Mouse (Mus musculus): ENCODE data around the gene Gtf3c2. TPM values are rescaled to one million over a fixed set of nuclear protein-coding genes. Genes with fewer than 3 reads are reported as not detected.

Gtf3c2 gene
- polyA plus RNA-seq, 1 experiment from 2014 or later: 63.6 TPM

- no peaks in the 10 kb centered on the region for H3K27me3 ChIP-seq (ENCODE audit: control insufficient read depth, insufficient read depth, low read depth, low read length)
- no peak overlapping the region for H3K4me3 ChIP-seq (ENCODE audit: low read depth, low read length)
- peaks cover 5% of the 10 kb centered on the region for H3K9me3 ChIP-seq (replicated peaks; ENCODE audit: control insufficient read depth, low read length, poor library complexity, severe bottlenecking)
- H3K9ac ChIP-seq (ENCODE audit: low read depth, low read length): no peak overlapping the region
- 93% methylated on average over 19 of the region's 19 CpGs for WGBS
- H3K4me1 ChIP-seq (ENCODE audit: control insufficient read depth, insufficient read depth, low read length): peaks cover 18% of the 10 kb centered on the region
- no peak for ATAC-seq
- H3K27ac ChIP-seq (ENCODE audit: low read length): no peak overlapping the region
- H3K36me3 ChIP-seq (ENCODE audit: control insufficient read depth, insufficient read depth, low read length): peaks cover 63% of the 10 kb centered on the region
- no peak overlapping the region for H3K4me2 ChIP-seq (ENCODE audit: low read length)
Measured at GRCm38 (mm10) chr5:31199321-31199892, 19.5 kb upstream of the Gtf3c2 start.

- Histone ChIP-seq H3K4me1 (ENCODE audit: control insufficient read depth, insufficient read depth, low read length) (peaks cover 24% of the 10 kb centered on the region), H3K9ac (ENCODE audit: low read depth, low read length) (no peak overlapping the region), H3K4me2 (ENCODE audit: low read length) (no peak overlapping the region), H3K27ac (ENCODE audit: low read length) (no peak overlapping the region), H3K27me3 (ENCODE audit: control insufficient read depth, insufficient read depth, low read depth, low read length) (no peaks in the 10 kb centered on the region), H3K4me3 (ENCODE audit: low read depth, low read length) (no peak overlapping the region), H3K36me3 (ENCODE audit: control insufficient read depth, insufficient read depth, low read length) (peaks cover 60% of the 10 kb centered on the region), H3K9me3 (replicated peaks; ENCODE audit: control insufficient read depth, low read length, poor library complexity, severe bottlenecking) (peaks cover 5% of the 10 kb centered on the region)
- ATAC-seq: no peak
- WGBS: 88% methylated on average over 5 of the region's 5 CpGs
Measured at GRCm38 (mm10) chr5:31198616-31199320, 18.8 kb upstream of the Gtf3c2 start.

GRCm38 (mm10) chr5:31198170-31198569, 18.2 kb upstream of the Gtf3c2 start:
- H3K36me3 ChIP-seq (ENCODE audit: control insufficient read depth, insufficient read depth, low read length): peaks cover 56% of the 10 kb centered on the region
- 85% methylated on average over 9 of the region's 9 CpGs for WGBS
- no peak overlapping the region for H3K27ac ChIP-seq (ENCODE audit: low read length)
- no peak overlapping the region for H3K9ac ChIP-seq (ENCODE audit: low read depth, low read length)
- no peak overlapping the region for H3K4me2 ChIP-seq (ENCODE audit: low read length)
- H3K27me3 ChIP-seq (ENCODE audit: control insufficient read depth, insufficient read depth, low read depth, low read length): no peaks in the 10 kb centered on the region
- no peak overlapping the region for H3K4me3 ChIP-seq (ENCODE audit: low read depth, low read length)
- ATAC-seq: no peak
- H3K9me3 ChIP-seq (replicated peaks; ENCODE audit: control insufficient read depth, low read length, poor library complexity, severe bottlenecking): peaks cover 5% of the 10 kb centered on the region
- peaks cover 24% of the 10 kb centered on the region for H3K4me1 ChIP-seq (ENCODE audit: control insufficient read depth, insufficient read depth, low read length)

- Histone ChIP-seq H3K9me3 (replicated peaks; ENCODE audit: control insufficient read depth, low read length, poor library complexity, severe bottlenecking) (peaks cover 5% of the 10 kb centered on the region), H3K27me3 (ENCODE audit: control insufficient read depth, insufficient read depth, low read depth, low read length) (no peaks in the 10 kb centered on the region), H3K4me2 (ENCODE audit: low read length) (no peak overlapping the region), H3K9ac (ENCODE audit: low read depth, low read length) (no peak overlapping the region), H3K4me3 (ENCODE audit: low read depth, low read length) (no peak overlapping the region), H3K4me1 (ENCODE audit: control insufficient read depth, insufficient read depth, low read length) (peaks cover 23% of the 10 kb centered on the region), H3K27ac (ENCODE audit: low read length) (no peak overlapping the region), H3K36me3 (ENCODE audit: control insufficient read depth, insufficient read depth, low read length) (peaks cover 51% of the 10 kb centered on the region)
- no peak for ATAC-seq
- WGBS: 95% methylated on average over 12 of the region's 12 CpGs
Measured at GRCm38 (mm10) chr5:31197072-31197471, 17.1 kb upstream of the Gtf3c2 start.

- H3K4me3 ChIP-seq (ENCODE audit: low read depth, low read length): no peak overlapping the region
- ATAC-seq: no peak
- no peak overlapping the region for H3K9ac ChIP-seq (ENCODE audit: low read depth, low read length)
- WGBS: 97% methylated on average over 10 of the region's 10 CpGs
- H3K4me1 ChIP-seq (ENCODE audit: control insufficient read depth, insufficient read depth, low read length): peaks cover 29% of the 10 kb centered on the region
- H3K27me3 ChIP-seq (ENCODE audit: control insufficient read depth, insufficient read depth, low read depth, low read length): no peaks in the 10 kb centered on the region
- H3K9me3 ChIP-seq (replicated peaks; ENCODE audit: control insufficient read depth, low read length, poor library complexity, severe bottlenecking): peaks cover 5% of the 10 kb centered on the region
- H3K4me2 ChIP-seq (ENCODE audit: low read length): no peak overlapping the region
- no peak overlapping the region for H3K27ac ChIP-seq (ENCODE audit: low read length)
- H3K36me3 ChIP-seq (ENCODE audit: control insufficient read depth, insufficient read depth, low read length): peaks cover 51% of the 10 kb centered on the region
Measured at GRCm38 (mm10) chr5:31196207-31196606, 16.3 kb upstream of the Gtf3c2 start.

- H3K9ac ChIP-seq (ENCODE audit: low read depth, low read length): no peak overlapping the region
- H3K27ac ChIP-seq (ENCODE audit: low read length): no peak overlapping the region
- H3K36me3 ChIP-seq (ENCODE audit: control insufficient read depth, insufficient read depth, low read length): peaks cover 54% of the 10 kb centered on the region
- H3K27me3 ChIP-seq (ENCODE audit: control insufficient read depth, insufficient read depth, low read depth, low read length): no peaks in the 10 kb centered on the region
- H3K4me1 ChIP-seq (ENCODE audit: control insufficient read depth, insufficient read depth, low read length): peaks cover 23% of the 10 kb centered on the region
- no peak for ATAC-seq
- WGBS: 93% methylated on average over 4 of the region's 4 CpGs
- H3K4me3 ChIP-seq (ENCODE audit: low read depth, low read length): no peak overlapping the region
- H3K9me3 ChIP-seq (replicated peaks; ENCODE audit: control insufficient read depth, low read length, poor library complexity, severe bottlenecking): peaks cover 5% of the 10 kb centered on the region
- H3K4me2 ChIP-seq (ENCODE audit: low read length): no peak overlapping the region
Measured at GRCm38 (mm10) chr5:31195671-31196070, 15.7 kb upstream of the Gtf3c2 start.

- Histone ChIP-seq H3K9me3 (replicated peaks; ENCODE audit: control insufficient read depth, low read length, poor library complexity, severe bottlenecking) (no peaks in the 10 kb centered on the region), H3K27me3 (ENCODE audit: control insufficient read depth, insufficient read depth, low read depth, low read length) (no peaks in the 10 kb centered on the region), H3K4me3 (ENCODE audit: low read depth, low read length) (no peak overlapping the region), H3K27ac (ENCODE audit: low read length) (no peak overlapping the region), H3K9ac (ENCODE audit: low read depth, low read length) (no peak overlapping the region), H3K36me3 (ENCODE audit: control insufficient read depth, insufficient read depth, low read length) (peaks cover 56% of the 10 kb centered on the region), H3K4me1 (ENCODE audit: control insufficient read depth, insufficient read depth, low read length) (peaks cover 20% of the 10 kb centered on the region), H3K4me2 (ENCODE audit: low read length) (peak overlapping the region; percentile 96; the same call in 1 of the 2 replicates)
- no peak for ATAC-seq
- WGBS: 90% methylated on average over 16 of the region's 16 CpGs
Measured at GRCm38 (mm10) chr5:31194486-31195485, 14.8 kb upstream of the Gtf3c2 start.

- peak overlapping the region; percentile 77 for H3K4me3 ChIP-seq (ENCODE audit: low read depth, low read length)
- no peaks in the 10 kb centered on the region for H3K27me3 ChIP-seq (ENCODE audit: control insufficient read depth, insufficient read depth, low read depth, low read length)
- no peaks in the 10 kb centered on the region for H3K9me3 ChIP-seq (replicated peaks; ENCODE audit: control insufficient read depth, low read length, poor library complexity, severe bottlenecking)
- H3K27ac ChIP-seq (ENCODE audit: low read length): peak overlapping the region; percentile 85
- peaks cover 20% of the 10 kb centered on the region for H3K4me1 ChIP-seq (ENCODE audit: control insufficient read depth, insufficient read depth, low read length)
- WGBS: 11% methylated on average over 25 of the region's 25 CpGs
- H3K36me3 ChIP-seq (ENCODE audit: control insufficient read depth, insufficient read depth, low read length): peaks cover 53% of the 10 kb centered on the region
- no peak for ATAC-seq
- H3K4me2 ChIP-seq (ENCODE audit: low read length): peak overlapping the region; percentile 96
- peak overlapping the region; percentile 91 for H3K9ac ChIP-seq (ENCODE audit: low read depth, low read length)
Measured at GRCm38 (mm10) chr5:31193631-31194281, 13.8 kb upstream of the Gtf3c2 start.

Data from midbrain, embryonic 16.5 days (tissue).